Mouse (Mus musculus) hindbrain, embryonic 16.5 days (tissue): Measurements from ENCODE around the gene Prkg1. TPM values are rescaled to one million over a fixed set of nuclear protein-coding genes. Genes with fewer than 3 reads are reported as not detected.
"Not testable (repeated sequence)": the region's sequence is repeated elsewhere in the genome, so short reads cannot be mapped to it uniquely, and the experiment has no call there.

Experiments
- ATAC-seq: fragments of 200-750 bp; cut with Nextera tagmentation; 2 replicates; pipeline ENCODE4 v1.8.0; 2017; ENCODE audit warnings: moderate TSS enrichment, moderate library complexity
- H3K27ac ChIP-seq: fragments of 300-500 bp; sonication (generic); 2 replicates; pipeline ENCODE4 v1.5.1; 2014; ENCODE audit warnings: low read depth, mild to moderate bottlenecking, control low read depth, low read length, moderate library complexity
- H3K27me3 ChIP-seq: fragments of 300-500 bp; sonication (generic); replicated peaks from 2 replicates; pipeline ENCODE4 v1.6.1; 2014; ENCODE audit warnings: low read length; ENCODE audit not compliant: control insufficient read depth, insufficient read depth
- H3K36me3 ChIP-seq: fragments of 300-500 bp; sonication (generic); 2 replicates; pipeline ENCODE4 v1.6.1; 2014; ENCODE audit warnings: mild to moderate bottlenecking, low read length, moderate library complexity, mixed read lengths; ENCODE audit not compliant: control insufficient read depth, insufficient read depth
- H3K4me1 ChIP-seq: fragments of 300-500 bp; sonication (generic); 2 replicates; pipeline ENCODE4 v1.6.1; 2014; ENCODE audit warnings: low read depth, low read length; ENCODE audit not compliant: control insufficient read depth, insufficient read depth
- H3K4me2 ChIP-seq: fragments of 300-500 bp; sonication (generic); 2 replicates; pipeline ENCODE4 v1.6.1; 2014; ENCODE audit warnings: mild to moderate bottlenecking, low read length, control low read depth, moderate library complexity
- H3K4me3 ChIP-seq: fragments of 300-500 bp; sonication (generic); 2 replicates; pipeline ENCODE4 v1.5.1; 2014; ENCODE audit warnings: mild to moderate bottlenecking, low read length, control low read depth, moderate library complexity
- H3K9ac ChIP-seq: fragments of 300-500 bp; sonication (generic); 2 replicates; pipeline ENCODE4 v1.6.1; 2014; ENCODE audit warnings: low read depth, mild to moderate bottlenecking, control low read depth, low read length, moderate library complexity
- H3K9me3 ChIP-seq: fragments of 300-500 bp; sonication (generic); 2 replicates; pipeline ENCODE4 v1.6.1; 2014; ENCODE audit warnings: mild to moderate bottlenecking, low read length, moderate library complexity; ENCODE audit not compliant: control insufficient read depth
- WGBS: fragments of 180-500 bp; shearing (Covaris S2); extraction: QIAGEN DNeasy Blood & Tissue Kit; methylation state at CpG from one replicate; pipeline ENCODE4 v1.1.7; 2014; 5-methylcytosine and 5-hydroxymethylcytosine counted together
- polyA plus RNA-seq: library from polyadenylated mRNA; unstranded; fragments of >200 nt; fragmentation: Nextera tagmentation; extraction: Ambion mirVana; gene quantifications from 2 replicates; pipeline ENCODE4 v1.2.1, GENCODE M21; 2015

The Prkg1 gene
- polyA plus RNA-seq, 1 experiment from 2014 or later: 4.8 TPM

DNA sequence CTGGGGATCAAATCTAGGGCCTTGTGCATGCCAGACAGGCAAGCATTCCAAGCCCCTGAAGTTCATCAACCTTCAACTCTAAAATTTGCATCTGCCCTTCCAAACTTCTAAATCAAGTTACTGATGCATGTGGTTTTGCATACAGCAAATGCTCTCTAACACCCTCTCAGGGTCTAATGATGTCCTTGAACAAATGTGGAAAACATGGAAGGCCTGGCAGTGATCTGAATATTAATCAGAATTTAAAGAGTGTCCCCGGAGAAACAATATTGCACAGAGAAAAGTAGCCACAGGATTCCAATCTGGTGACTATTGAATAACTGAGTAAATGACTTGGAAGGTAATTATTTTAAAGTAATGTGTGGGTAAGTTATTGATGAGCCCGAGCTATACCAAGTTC is 481.2 kb downstream of the Prkg1 start:
- 51% methylated on average over 2 of the region's 2 CpGs for WGBS
- Histone ChIP-seq H3K36me3 (no peaks in the 10 kb centered on the region), H3K9ac (no peak overlapping the region), H3K9me3 (no peaks in the 10 kb centered on the region), H3K4me2 (no peak overlapping the region), H3K4me3 (no peak overlapping the region), H3K27me3 (no peaks in the 10 kb centered on the region), H3K27ac (no peak overlapping the region), H3K4me1 (no peaks in the 10 kb centered on the region)
- no peak for ATAC-seq

- Histone ChIP-seq H3K4me1 (no peaks in the 10 kb centered on the region), H3K9ac (no peak overlapping the region), H3K36me3 (no peaks in the 10 kb centered on the region), H3K9me3 (no peaks in the 10 kb centered on the region), H3K4me3 (no peak overlapping the region), H3K27me3 (no peaks in the 10 kb centered on the region), H3K27ac (no peak overlapping the region), H3K4me2 (no peak overlapping the region)
- ATAC-seq: no peak
- WGBS: 81% methylated on average over 7 of the region's 7 CpGs
Measured at GRCm38 (mm10) chr19:31279797-31280486, 484.9 kb downstream of the Prkg1 start.

GRCm38 (mm10) chr19:31262438-31262837 is 502.4 kb downstream of the Prkg1 start:
- H3K4me3 ChIP-seq: no peak overlapping the region
- H3K9me3 ChIP-seq: no peaks in the 10 kb centered on the region
- H3K4me1 ChIP-seq: no peaks in the 10 kb centered on the region; the same call in 1 of the 2 replicates
- 23% methylated on average over 1 of the region's 1 CpGs for WGBS
- H3K27me3 ChIP-seq: no peaks in the 10 kb centered on the region
- H3K4me2 ChIP-seq: no peak overlapping the region
- ATAC-seq: no peak
- H3K27ac ChIP-seq: no peak overlapping the region
- no peak overlapping the region for H3K9ac ChIP-seq
- H3K36me3 ChIP-seq: no peaks in the 10 kb centered on the region

DNA sequence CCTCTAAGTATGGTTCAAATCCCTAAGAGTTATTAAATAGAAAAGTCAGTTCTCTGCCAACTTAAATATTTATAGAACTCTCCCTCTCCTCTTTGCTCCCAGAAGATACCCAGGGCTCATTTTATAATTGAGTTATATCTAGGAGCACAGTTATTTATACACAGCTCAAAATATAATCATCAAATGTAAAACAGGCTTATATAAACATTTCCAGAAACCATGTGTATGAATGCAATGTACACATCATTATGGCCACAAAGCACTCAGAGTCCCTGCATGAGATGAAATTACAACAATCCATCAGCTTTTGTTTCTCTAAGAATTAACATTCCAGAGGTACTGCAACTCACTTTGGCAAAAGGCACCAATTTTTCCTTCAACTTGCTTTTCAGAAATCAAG is 504.3 kb downstream of the Prkg1 start:
- Histone ChIP-seq H3K9me3 (no peaks in the 10 kb centered on the region), H3K4me2 (no peak overlapping the region), H3K4me1 (no peaks in the 10 kb centered on the region; the same call in 1 of the 2 replicates), H3K9ac (no peak overlapping the region), H3K36me3 (no peaks in the 10 kb centered on the region), H3K27me3 (no peaks in the 10 kb centered on the region), H3K27ac (no peak overlapping the region), H3K4me3 (no peak overlapping the region)
- no peak for ATAC-seq

DNA sequence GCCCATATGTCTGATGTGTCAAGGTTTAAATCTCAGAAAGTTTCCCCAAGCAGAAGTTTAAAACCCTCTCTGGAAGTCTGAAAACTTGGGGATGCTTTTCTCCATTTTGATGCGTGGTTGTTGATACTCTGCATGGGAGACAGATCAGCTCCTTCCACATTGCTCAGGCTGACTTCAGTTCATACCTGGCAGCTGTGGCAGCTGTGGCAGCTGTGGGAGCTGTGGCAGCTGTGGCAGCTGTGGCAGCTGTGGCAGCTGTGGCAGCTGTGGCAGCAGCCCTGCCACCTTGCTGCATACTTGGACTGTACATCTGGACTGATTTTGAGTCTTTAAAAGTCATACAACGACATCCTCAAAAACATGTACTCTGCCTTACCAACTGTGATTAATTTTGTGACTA is 509.1 kb downstream of the Prkg1 start:
- Histone ChIP-seq H3K27ac (no peak overlapping the region), H3K9me3 (no peaks in the 10 kb centered on the region), H3K27me3 (no peaks in the 10 kb centered on the region), H3K36me3 (no peaks in the 10 kb centered on the region), H3K4me1 (no peaks in the 10 kb centered on the region), H3K4me3 (no peak overlapping the region), H3K9ac (no peak overlapping the region), H3K4me2 (no peak overlapping the region)
- WGBS: 78% methylated on average over 2 of the region's 2 CpGs
- ATAC-seq: no peak

GRCm38 (mm10) chr19:31232410-31232809 is 532.4 kb downstream of the Prkg1 start:
- Histone ChIP-seq H3K4me1 (no peaks in the 10 kb centered on the region), H3K4me2 (no peak overlapping the region), H3K9ac (no peak overlapping the region), H3K36me3 (no peaks in the 10 kb centered on the region), H3K9me3 (no peaks in the 10 kb centered on the region), H3K4me3 (no peak overlapping the region), H3K27me3 (no peaks in the 10 kb centered on the region), H3K27ac (no peak overlapping the region)
- ATAC-seq: no peak

- Histone ChIP-seq H3K27me3 (no peaks in the 10 kb centered on the region), H3K9me3 (no peaks in the 10 kb centered on the region), H3K27ac (no peak overlapping the region), H3K9ac (no peak overlapping the region), H3K4me1 (no peaks in the 10 kb centered on the region), H3K4me3 (no peak overlapping the region), H3K36me3 (no peaks in the 10 kb centered on the region), H3K4me2 (no peak overlapping the region)
- no peak for ATAC-seq
- 54% methylated on average over 3 of the region's 3 CpGs for WGBS
Measured at GRCm38 (mm10) chr19:31228385-31228784, 536.4 kb downstream of the Prkg1 start.

DNA sequence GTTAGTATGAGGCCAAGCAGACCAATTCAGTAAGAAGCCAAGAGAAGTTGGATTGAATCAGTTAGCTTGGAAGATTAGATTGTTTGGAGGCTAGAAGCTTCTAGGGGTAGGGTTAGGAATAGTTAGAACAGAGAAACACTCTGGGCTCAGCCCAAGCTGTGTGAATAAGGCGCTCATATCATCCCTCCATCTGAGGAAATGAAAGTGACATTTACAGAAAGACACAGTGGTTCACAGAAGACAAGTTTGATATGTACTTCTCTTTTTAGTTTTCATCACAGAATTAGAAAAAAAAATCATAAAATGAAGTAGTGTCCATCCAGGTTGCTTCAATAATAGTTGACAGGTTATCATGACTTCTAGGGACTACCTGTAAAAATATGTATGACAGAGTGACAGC is 541.4 kb downstream of the Prkg1 start:
- no peak for ATAC-seq
- Histone ChIP-seq H3K4me2 (no peak overlapping the region), H3K9ac (no peak overlapping the region), H3K36me3 (no peaks in the 10 kb centered on the region), H3K9me3 (no peaks in the 10 kb centered on the region), H3K4me1 (no peaks in the 10 kb centered on the region), H3K27ac (no peak overlapping the region), H3K27me3 (no peaks in the 10 kb centered on the region), H3K4me3 (no peak overlapping the region)
- 90% methylated on average over 1 of the region's 1 CpGs for WGBS

GRCm38 (mm10) chr19:31219261-31219660 is 545.6 kb downstream of the Prkg1 start:
- H3K4me1 ChIP-seq, H3K36me3 ChIP-seq, ATAC-seq, H3K4me3 ChIP-seq, H3K9me3 ChIP-seq, H3K27me3 ChIP-seq, H3K27ac ChIP-seq, H3K9ac ChIP-seq, H3K4me2 ChIP-seq: not testable (repeated sequence)
- 87% methylated on average over 4 of the region's 4 CpGs for WGBS

DNA sequence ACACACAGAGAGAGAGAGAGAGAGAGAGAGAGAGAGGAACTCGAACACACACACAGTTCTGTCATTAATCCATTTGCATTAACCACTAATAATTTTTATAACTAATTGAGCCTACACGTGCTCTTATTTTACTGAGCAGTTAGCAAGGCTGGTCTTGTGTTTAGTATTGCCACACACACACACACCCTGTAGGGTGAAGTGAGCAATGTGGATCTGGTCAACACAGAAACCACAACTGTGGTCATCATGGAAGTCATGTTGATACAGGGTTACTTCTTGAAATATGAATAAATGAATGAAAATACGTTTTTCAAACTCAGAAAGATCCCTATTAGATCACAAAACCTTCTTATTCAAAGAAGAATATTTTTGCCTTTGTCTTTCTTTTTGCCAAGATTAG is 554.0 kb downstream of the Prkg1 start:
- Histone ChIP-seq H3K4me2 (no peak overlapping the region), H3K4me1 (no peaks in the 10 kb centered on the region)

More for the DNA sequence above, 554.0 kb downstream of the Prkg1 start:
- WGBS: 82% methylated on average over 3 of the region's 3 CpGs
- Histone ChIP-seq H3K36me3 (no peaks in the 10 kb centered on the region), H3K27ac (no peak overlapping the region), H3K4me3 (no peak overlapping the region), H3K9me3 (no peaks in the 10 kb centered on the region), H3K27me3 (no peaks in the 10 kb centered on the region), H3K9ac (no peak overlapping the region)
- no peak for ATAC-seq
